Mouse (Mus musculus): Measurements from ENCODE around the gene 4930524B15Rik. TPM values are rescaled to one million over a fixed set of nuclear protein-coding genes. Genes with fewer than 3 reads are reported as not detected.
A peak's percentile ranks its signal among the peaks of the same experiment; 100 is the strongest.
"Not testable (repeated sequence)": the region's sequence is repeated elsewhere in the genome, so short reads cannot be mapped to it uniquely, and the experiment has no call there.

The 4930524B15Rik gene
- total RNA-seq, 2 experiments from 2014 or later = not detected

DNA sequence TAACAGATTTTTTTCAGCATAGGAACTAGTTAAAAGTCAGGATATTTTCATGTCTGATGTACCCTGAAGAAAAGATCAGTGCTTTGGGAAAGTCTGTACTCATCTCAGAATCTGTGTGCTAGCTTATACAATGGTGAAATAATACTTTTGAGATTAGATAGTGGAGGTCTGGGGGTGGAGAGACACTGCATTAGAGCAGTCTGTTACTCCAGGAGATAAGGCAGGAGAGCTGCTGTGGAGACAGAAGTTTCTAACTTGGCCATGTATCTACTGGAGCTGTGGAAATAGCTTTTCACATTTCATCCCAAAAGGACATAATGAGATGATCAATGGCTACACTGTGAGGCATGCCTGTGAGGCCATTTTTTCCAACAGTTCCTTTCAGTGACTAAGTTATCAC, 17.9 kb downstream of the 4930524B15Rik start:
- DNase-seq = no peak

GRCm38 (mm10) chr11:31984786-31985185, 19.4 kb downstream of the 4930524B15Rik start:
- no peak for DNase-seq

DNA sequence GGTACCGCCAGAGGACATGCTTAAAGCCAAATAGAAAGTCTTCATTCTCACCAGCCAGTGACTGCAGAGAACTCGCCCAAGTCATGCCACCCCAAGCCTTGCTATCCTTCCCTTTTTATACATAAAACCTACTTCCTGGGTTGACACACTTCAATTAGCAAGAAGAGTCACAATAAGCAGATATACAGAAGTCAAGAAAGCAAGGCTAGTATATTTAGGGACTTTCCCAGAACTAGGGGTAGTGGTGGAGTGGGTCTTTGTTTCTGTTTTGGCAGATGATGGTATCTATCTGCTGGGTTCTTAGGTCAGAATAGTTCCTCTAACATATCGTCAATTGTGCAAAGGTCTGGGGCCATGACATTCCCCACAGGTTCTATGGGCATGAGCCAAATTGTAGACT, 27.1 kb downstream of the 4930524B15Rik start:
- no peak for DNase-seq

- no peak for DNase-seq
Measured at GRCm38 (mm10) chr11:31999716-32000115, 34.3 kb downstream of the 4930524B15Rik start.

DNA sequence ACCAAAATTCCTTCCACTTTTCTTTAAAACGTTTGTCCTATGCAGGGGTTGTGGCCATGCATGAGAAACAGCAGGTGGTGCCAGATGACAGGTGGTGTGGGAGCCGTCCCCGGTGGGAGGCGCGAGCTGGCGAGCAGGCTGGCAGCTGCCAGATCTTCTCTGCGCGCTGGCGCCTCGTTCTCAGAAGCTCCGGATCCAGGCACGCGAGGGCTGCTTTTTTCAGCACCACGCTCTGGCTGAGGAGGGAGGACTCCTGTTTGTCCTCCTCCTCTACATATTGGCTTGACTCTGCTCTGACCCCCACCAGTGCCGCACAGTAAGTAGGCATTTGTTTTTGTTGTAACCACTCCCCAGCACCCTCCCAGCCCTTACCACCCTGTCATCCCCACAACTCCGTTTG, 34.9 kb downstream of the 4930524B15Rik start, which contains the start of gene Nsg2:
Gene Nsg2 (plus strand): TSS at position 183 of the 400 bp plus-strand sequence.
- DNase-seq = peak; percentile 68

DNA sequence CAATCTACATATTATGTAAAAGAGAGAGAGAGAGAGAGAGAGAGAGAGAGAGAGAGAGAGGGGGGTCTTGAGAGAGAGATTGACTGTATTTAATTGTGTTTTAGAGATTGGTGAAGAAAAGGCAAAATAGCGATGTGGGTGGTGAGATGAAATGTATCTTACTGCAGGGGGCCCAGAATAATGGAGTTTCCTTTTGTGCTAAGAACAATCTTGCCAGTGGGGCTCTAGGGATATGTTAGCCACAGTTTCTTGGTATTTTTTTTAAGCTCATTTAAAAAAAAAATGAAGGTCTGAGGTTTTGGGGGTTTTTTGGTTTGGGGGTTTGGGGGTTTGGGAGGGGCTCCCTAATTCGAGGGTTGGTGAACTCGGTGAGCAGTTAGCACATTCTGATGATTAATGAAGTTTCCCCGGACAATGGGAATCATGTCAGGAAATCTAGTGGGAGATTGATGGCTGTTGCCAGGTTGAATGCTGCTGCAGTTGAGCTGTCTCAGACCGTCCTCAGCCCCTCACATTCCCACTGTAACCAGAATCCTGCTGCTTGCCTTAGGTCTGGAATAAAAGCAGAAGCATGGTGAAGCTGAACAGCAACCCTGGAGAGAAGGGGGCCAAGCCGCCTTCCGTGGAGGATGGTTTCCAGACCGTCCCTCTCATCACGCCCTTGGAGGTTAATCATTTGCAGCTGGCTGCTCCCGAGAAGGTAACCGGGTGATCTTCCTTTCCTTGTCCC, 36.0 kb downstream of the 4930524B15Rik start:
- DNase-seq = no peak

DNA sequence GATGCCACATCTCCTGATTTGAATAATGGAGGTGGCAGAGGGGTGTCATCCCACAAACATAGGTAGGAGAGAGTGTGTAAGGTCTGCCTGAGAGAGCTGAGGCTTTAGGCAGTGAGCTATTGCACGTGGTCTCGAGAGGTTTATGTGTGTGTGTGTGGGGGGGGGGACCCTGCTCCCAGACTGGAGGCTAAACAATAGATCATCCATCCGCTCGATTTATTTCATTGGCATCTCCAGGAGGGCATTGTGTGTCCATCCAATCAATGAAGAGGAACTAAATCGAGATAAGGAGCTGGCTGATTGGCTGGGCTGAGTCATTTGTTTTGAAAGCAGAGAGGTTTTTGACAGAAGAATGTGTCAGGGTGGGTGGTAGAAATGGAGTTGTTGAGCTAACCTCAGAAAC, 37.3 kb downstream of the 4930524B15Rik start:
- no peak for DNase-seq

GRCm38 (mm10) chr11:32008049-32008448, 42.7 kb downstream of the 4930524B15Rik start:
- DNase-seq = not testable (repeated sequence)

DNA sequence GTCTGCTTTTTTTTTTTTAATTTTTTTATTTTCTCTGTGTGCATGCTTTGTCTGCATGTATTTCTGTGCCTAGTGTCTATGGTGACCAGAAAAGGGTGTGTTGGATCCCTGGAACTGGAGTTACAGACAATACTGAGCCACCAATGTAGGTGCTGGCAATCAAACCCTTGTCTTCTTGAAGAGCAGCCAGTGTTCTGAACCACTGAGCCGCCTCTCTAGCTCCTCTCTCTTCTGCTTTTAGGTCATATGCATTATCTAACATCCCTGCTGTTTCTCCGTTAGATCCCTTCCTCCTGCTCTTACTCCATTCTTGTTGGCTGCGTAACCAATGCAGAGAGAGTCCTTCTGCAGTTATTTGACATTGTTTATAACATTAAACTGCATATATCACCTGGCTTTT, 43.5 kb downstream of the 4930524B15Rik start:
- DNase-seq = no peak

DNA sequence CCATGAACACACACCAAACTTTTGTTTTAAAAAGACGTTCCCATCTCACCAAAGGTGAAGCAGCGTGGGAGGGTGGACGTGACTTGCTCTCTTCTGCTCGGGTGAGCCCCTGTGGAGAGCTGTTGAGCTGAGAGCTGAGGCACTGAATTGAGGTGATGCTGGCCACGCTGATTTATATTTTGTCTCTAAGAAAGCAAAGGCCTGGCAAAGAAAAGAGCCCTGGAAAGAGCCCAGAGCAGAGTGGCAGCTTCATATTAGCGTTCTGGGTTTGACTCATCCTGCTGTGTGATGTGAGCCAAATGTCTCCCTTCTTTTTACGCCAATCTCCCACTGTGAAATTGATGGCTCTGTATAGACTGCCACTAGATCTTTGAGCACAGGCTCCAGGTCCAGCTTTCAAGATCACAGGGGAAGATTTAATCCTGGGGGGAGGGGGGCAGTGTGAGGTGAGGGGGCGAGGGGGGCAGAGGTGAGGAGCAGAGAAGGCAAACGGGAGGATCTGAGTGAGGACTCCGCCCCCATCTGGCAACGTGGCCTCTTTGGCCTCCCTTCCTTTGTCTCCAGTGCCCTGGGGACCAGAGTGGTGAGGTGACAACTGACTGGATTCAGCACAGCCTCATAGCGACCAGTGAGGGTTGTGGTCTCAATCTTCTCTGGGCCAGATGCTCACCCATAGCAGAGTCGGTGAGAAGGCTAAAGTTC, 44.7 kb downstream of the 4930524B15Rik start:
- DNase-seq = no peak

DNA sequence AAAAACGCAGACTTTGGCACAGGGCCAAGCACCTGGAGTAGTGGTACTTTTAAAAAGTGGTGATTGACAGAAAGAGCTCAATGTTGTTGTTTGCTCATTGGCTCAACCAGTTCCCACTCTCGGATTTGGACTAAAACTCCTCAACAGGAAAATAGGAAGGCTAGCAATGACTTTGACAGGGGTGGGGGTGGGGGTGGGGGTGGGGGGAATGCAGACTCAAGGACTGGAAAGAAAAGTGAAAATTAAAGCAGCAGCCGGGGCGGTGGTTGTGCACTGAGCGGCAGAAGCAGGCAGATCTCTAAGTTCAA, 45.2 kb downstream of the 4930524B15Rik start:
- no peak for DNase-seq

DNA sequence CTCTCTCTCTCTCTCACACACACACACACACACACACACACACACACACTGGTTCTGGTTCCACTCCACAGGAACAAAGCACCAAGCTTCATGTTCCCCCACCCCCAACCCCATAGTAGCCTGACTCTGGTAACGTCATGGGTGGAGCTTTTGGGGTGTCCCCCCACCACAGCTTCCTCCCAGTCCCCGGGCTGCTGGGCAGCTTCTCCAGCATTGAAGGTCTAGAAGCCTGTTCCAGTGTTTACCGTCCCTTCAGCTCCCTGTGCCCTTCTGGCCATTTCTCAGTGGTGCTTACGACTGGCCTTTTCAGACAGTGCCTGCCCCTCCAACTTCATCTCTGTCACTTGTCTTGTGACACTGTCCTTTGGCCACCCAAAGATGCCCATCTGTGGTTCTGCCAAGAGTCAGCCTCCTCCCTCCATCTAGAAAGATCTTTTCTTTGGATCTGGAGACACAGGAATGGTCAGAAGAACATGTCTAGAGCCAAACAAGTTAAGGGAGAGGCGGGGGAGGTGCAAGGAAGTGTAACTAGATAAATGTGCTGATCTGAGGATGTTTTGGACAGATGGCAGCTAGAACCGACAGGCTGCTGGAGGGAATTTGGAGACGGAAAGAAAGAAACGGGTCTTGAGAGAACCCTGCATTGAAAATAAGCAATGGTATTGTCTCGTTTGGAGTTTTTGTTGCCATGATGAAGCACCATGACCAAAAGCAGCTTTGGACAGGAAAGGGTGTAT, 46.6 kb downstream of the 4930524B15Rik start:
- no peak for DNase-seq

- no peak for DNase-seq
Measured at GRCm38 (mm10) chr11:32013014-32013427, 47.6 kb downstream of the 4930524B15Rik start.

DNA sequence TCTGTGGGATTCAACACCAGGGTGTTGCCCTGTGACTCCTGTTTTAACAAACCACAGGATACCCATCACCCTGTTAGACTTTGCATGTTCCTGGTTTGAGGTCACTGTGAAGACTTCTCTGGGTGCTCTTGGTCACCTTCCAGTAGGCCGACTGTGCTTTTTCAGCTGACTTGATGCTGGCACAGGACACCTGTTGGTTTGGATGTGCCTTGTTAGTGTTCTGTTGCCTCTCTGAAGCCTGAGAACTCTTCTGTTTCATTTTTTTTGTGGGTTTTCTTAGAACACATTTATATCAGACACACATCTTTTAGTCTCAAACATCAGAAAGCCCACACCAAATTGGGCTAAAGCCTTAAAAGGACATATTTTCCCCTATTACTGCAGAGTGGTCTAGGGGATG, 48.2 kb downstream of the 4930524B15Rik start:
- no peak for DNase-seq

DNA sequence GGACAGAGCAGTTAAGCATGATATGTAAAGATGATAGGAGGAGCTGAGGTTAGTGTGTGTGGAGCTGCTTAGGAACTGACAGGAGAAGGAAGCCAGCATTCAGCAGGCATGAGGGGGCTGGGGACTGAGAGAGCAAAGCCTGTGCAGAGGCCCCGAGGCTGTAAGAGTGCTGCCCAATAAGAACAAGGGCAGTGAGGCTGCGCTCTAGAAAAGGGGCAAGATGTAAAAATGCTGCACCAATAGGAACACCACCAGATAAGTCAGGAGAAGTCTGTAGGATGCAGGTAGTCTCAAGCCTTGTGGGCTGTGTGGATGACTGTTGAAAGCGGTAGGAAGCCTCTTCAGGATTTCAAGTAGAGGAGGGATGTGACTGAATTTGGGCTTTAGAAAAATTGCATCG, 52.8 kb downstream of the 4930524B15Rik start:
- no peak for DNase-seq

DNA sequence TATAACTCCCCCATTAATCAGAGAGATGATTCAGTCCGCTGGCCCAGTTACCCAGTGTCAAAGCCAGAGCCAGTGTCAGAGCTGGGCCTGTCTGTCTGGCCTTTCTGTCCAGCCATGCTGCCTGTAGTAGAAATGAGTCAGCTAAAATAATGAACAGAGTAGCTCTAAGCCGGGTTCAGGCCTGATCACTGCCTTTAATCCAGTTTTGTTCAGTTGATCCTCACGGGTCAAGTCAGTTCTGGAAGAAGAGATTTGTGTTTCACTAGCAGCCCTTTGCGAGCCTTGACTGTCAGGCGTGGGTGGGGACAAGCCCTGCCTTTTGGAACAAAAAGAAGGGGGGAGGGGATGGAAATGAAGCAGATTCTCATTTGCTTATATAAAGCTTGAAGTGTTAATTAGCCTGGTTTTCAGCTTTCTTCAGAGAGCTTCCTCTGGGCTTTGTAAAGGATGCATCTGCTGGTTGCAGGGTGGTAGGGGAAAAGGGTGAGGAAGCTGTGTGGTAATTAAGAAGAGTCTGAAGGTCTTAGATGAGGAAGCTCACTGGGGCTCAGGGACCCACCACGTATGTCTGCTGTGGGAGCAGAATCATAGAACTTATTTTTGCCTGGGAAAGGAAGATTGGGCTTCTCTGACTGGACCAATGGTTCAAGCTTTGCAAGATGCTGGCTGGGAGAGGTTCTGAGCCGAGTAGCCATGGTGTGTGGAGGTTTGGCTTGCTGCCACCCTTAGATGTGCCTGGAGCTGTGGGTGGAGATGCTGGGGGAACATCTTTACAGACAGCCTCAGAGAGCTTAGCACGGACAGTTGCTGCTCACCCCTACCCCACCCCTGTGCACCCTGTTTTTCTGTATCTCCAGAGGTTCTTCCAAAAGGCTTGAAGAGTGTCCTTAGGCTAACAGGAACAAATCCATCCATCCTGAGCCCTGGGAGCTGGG, 54.9 kb downstream of the 4930524B15Rik start:
- peak; percentile 11 for DNase-seq

GRCm38 (mm10) chr11:32026634-32027033, 61.2 kb downstream of the 4930524B15Rik start:
- DNase-seq = no peak

- DNase-seq = no peak
Measured at GRCm38 (mm10) chr11:32027474-32028342, 62.3 kb downstream of the 4930524B15Rik start.

DNA sequence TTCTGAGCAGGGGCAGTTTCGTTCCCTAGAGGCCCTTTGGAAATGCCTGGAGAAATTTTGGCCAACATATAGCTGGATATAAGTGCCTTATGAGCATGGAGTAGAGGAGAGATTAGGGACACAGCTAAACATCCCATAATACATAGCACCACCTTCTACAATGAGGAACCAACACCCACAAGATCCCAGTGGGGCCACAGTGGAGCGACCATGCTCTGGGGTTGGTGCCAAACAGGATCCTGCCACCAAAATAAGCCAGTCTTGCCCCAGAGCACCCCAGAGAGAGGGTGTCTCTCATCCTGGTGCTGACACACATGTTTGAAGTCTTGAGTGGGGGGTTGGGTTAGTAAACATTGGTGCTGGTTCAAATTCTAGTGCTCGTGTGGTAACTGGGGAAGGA, 63.2 kb downstream of the 4930524B15Rik start:
- DNase-seq = no peak
